Mouse (Mus musculus): ENCODE measurements around the gene Rorc. TPM values are rescaled to one million over a fixed set of nuclear protein-coding genes. Genes with fewer than 3 reads are reported as not detected.

Rorc gene
- polyA plus RNA-seq, 1 experiment = 21.8 TPM

- no peak overlapping the region for H3K27ac ChIP-seq (ENCODE audit: insufficient read depth, low read depth, low read length)
- TF ChIP-seq CTCF (conservative IDR thresholded peaks at IDR 0.05; ENCODE audit: insufficient read depth, insufficient read length, low read depth, low read length) (no peak), POLR2A (IDR thresholded peaks at IDR 0.05; ENCODE audit: low read depth, low read length) (no peak)
Observed at GRCm38 (mm10) chr3:94387391-94387790, 14.8 kb downstream of the Rorc start.

GRCm38 (mm10) chr3:94388047-94388446, 15.5 kb downstream of the Rorc start:
- no peak overlapping the region for H3K4me3 ChIP-seq (ENCODE audit: insufficient read depth, low read depth, low read length)
- H3K36me3 ChIP-seq (ENCODE audit: control insufficient read depth, insufficient read depth, low read length) = no peaks in the 10 kb centered on the region; the same call in 1 of the 2 replicates
- TF ChIP-seq CTCF (conservative IDR thresholded peaks at IDR 0.05; ENCODE audit: insufficient read depth, insufficient read length, low read depth, low read length) (no peak), POLR2A (IDR thresholded peaks at IDR 0.05; ENCODE audit: low read depth, low read length) (no peak)
- no peak overlapping the region for H3K27ac ChIP-seq (ENCODE audit: insufficient read depth, low read depth, low read length)
- H3K27me3 ChIP-seq (replicated peaks; ENCODE audit: control insufficient read depth, insufficient read depth, low read length) = no peaks in the 10 kb centered on the region
- 69% methylated on average over 5 of the region's 5 CpGs for WGBS
- H3K4me1 ChIP-seq (ENCODE audit: control insufficient read depth, insufficient read depth, low read length) = no peaks in the 10 kb centered on the region
- DNase-seq = no peak

More at GRCm38 (mm10) chr3:94387391-94387790, 14.8 kb downstream of the Rorc start:
- Histone ChIP-seq H3K36me3 (ENCODE audit: control insufficient read depth, insufficient read depth, low read length) (no peaks in the 10 kb centered on the region; the same call in 1 of the 2 replicates), H3K4me3 (ENCODE audit: insufficient read depth, low read depth, low read length) (no peak overlapping the region), H3K27me3 (replicated peaks; ENCODE audit: control insufficient read depth, insufficient read depth, low read length) (no peaks in the 10 kb centered on the region), H3K4me1 (ENCODE audit: control insufficient read depth, insufficient read depth, low read length) (no peaks in the 10 kb centered on the region)
- WGBS = 89% methylated on average over 10 of the region's 10 CpGs
- DNase-seq = no peak

- H3K27ac ChIP-seq (ENCODE audit: insufficient read depth, low read depth, low read length) = no peak overlapping the region
- WGBS = 97% methylated on average over 16 of the region's 16 CpGs
- H3K36me3 ChIP-seq (ENCODE audit: control insufficient read depth, insufficient read depth, low read length) = no peaks in the 10 kb centered on the region; the same call in 1 of the 2 replicates
- no peaks in the 10 kb centered on the region for H3K4me1 ChIP-seq (ENCODE audit: control insufficient read depth, insufficient read depth, low read length)
- no peak for TF ChIP-seq CTCF (conservative IDR thresholded peaks at IDR 0.05; ENCODE audit: insufficient read depth, insufficient read length, low read depth, low read length)
- no peak for TF ChIP-seq POLR2A (IDR thresholded peaks at IDR 0.05; ENCODE audit: low read depth, low read length)
- no peaks in the 10 kb centered on the region for H3K27me3 ChIP-seq (replicated peaks; ENCODE audit: control insufficient read depth, insufficient read depth, low read length)
- no peak for DNase-seq
- no peak overlapping the region for H3K4me3 ChIP-seq (ENCODE audit: insufficient read depth, low read depth, low read length)
Observed at GRCm38 (mm10) chr3:94389420-94389819, 16.8 kb downstream of the Rorc start.

GRCm38 (mm10) chr3:94391001-94391400, 18.4 kb downstream of the Rorc start:
- DNase-seq = no peak
- no peak for TF ChIP-seq CTCF (conservative IDR thresholded peaks at IDR 0.05; ENCODE audit: insufficient read depth, insufficient read length, low read depth, low read length)
- TF ChIP-seq POLR2A (IDR thresholded peaks at IDR 0.05; ENCODE audit: low read depth, low read length) = no peak
- Histone ChIP-seq H3K27ac (ENCODE audit: insufficient read depth, low read depth, low read length) (no peak overlapping the region), H3K4me1 (ENCODE audit: control insufficient read depth, insufficient read depth, low read length) (no peaks in the 10 kb centered on the region), H3K4me3 (ENCODE audit: insufficient read depth, low read depth, low read length) (no peak overlapping the region), H3K36me3 (ENCODE audit: control insufficient read depth, insufficient read depth, low read length) (no peaks in the 10 kb centered on the region; the same call in 1 of the 2 replicates), H3K27me3 (replicated peaks; ENCODE audit: control insufficient read depth, insufficient read depth, low read length) (no peaks in the 10 kb centered on the region)
- WGBS = 83% methylated on average over 5 of the region's 5 CpGs

- no peaks in the 10 kb centered on the region for H3K4me1 ChIP-seq (ENCODE audit: control insufficient read depth, insufficient read depth, low read length)
- peak overlapping the region; percentile 44; the same call in 1 of the 2 replicates for H3K27ac ChIP-seq (ENCODE audit: insufficient read depth, low read depth, low read length)
- 61% methylated on average over 2 of the region's 2 CpGs for WGBS
- H3K4me3 ChIP-seq (ENCODE audit: insufficient read depth, low read depth, low read length) = no peak overlapping the region
- no peak for TF ChIP-seq POLR2A (IDR thresholded peaks at IDR 0.05; ENCODE audit: low read depth, low read length)
- TF ChIP-seq CTCF (conservative IDR thresholded peaks at IDR 0.05; ENCODE audit: insufficient read depth, insufficient read length, low read depth, low read length) = no peak
- no peak for DNase-seq
- H3K36me3 ChIP-seq (ENCODE audit: control insufficient read depth, insufficient read depth, low read length) = no peaks in the 10 kb centered on the region; the same call in 1 of the 2 replicates
- H3K27me3 ChIP-seq (replicated peaks; ENCODE audit: control insufficient read depth, insufficient read depth, low read length) = no peaks in the 10 kb centered on the region
Observed at GRCm38 (mm10) chr3:94392128-94392527, 19.5 kb downstream of the Rorc start.

GRCm38 (mm10) chr3:94393049-94393448, 20.5 kb downstream of the Rorc start:
- Histone ChIP-seq H3K27me3 (replicated peaks; ENCODE audit: control insufficient read depth, insufficient read depth, low read length) (no peaks in the 10 kb centered on the region), H3K27ac (ENCODE audit: insufficient read depth, low read depth, low read length) (no peak overlapping the region), H3K36me3 (ENCODE audit: control insufficient read depth, insufficient read depth, low read length) (no peaks in the 10 kb centered on the region; the same call in 1 of the 2 replicates), H3K4me3 (ENCODE audit: insufficient read depth, low read depth, low read length) (no peak overlapping the region), H3K4me1 (ENCODE audit: control insufficient read depth, insufficient read depth, low read length) (no peaks in the 10 kb centered on the region)
- WGBS = 76% methylated on average over 4 of the region's 4 CpGs
- no peak for DNase-seq
- no peak for TF ChIP-seq POLR2A (IDR thresholded peaks at IDR 0.05; ENCODE audit: low read depth, low read length)
- no peak for TF ChIP-seq CTCF (conservative IDR thresholded peaks at IDR 0.05; ENCODE audit: insufficient read depth, insufficient read length, low read depth, low read length)

GRCm38 (mm10) chr3:94396336-94396735, 23.7 kb downstream of the Rorc start:
- Histone ChIP-seq H3K27ac (ENCODE audit: insufficient read depth, low read depth, low read length) (no peak overlapping the region), H3K27me3 (replicated peaks; ENCODE audit: control insufficient read depth, insufficient read depth, low read length) (no peaks in the 10 kb centered on the region), H3K4me1 (ENCODE audit: control insufficient read depth, insufficient read depth, low read length) (no peaks in the 10 kb centered on the region; the same call in 1 of the 2 replicates), H3K4me3 (ENCODE audit: insufficient read depth, low read depth, low read length) (no peak overlapping the region), H3K36me3 (ENCODE audit: control insufficient read depth, insufficient read depth, low read length) (no peaks in the 10 kb centered on the region; the same call in 1 of the 2 replicates)
- no peak for DNase-seq
- 80% methylated on average over 1 of the region's 1 CpGs for WGBS
- TF ChIP-seq POLR2A (IDR thresholded peaks at IDR 0.05; ENCODE audit: low read depth, low read length) = no peak
- no peak for TF ChIP-seq CTCF (conservative IDR thresholded peaks at IDR 0.05; ENCODE audit: insufficient read depth, insufficient read length, low read depth, low read length)
